Mouse (Mus musculus): Measurements from ENCODE around the gene Trnau1ap.
"Not testable (repeated sequence)": the region's sequence is repeated elsewhere in the genome, so short reads cannot be mapped to it uniquely, and the experiment has no call there.

Gene Trnau1ap

DNA sequence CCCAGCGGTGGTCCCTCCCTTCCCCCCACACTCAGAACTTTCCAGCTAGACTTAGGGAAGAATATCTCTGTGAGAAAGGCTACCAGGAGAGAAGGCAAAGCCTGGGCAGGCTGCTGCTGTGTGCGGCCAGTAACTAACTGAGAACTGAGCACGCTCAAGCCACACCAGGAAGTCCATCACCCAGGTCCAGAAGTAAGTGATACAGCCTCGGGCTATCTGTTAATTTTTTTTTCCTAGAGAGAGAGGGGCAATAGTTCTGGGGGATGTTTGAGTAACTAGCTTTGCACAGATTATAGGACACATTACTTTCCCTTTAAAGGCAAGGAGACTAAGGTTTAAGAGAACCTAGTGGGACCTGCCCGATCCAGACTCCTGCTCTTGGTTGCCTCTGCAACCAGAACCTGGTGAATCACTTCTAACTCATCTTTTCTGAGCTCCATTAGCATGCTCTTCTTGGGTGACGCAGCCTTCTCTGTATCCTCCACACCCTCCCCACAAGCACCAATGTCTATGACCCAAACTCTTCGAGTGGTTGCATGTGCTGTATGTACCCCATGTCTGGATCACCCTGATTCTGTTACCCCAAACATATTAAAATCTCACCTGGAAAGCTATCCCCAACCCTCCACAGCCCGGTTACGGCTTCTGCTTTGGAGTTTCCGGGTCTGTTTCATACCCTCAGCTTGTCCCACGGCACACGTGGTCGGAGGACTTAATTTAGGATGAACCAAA lies 15.2 kb upstream of the Trnau1ap start:
- in situ Hi-C loops (cut with MboI, MseI), result no loop called here

DNA sequence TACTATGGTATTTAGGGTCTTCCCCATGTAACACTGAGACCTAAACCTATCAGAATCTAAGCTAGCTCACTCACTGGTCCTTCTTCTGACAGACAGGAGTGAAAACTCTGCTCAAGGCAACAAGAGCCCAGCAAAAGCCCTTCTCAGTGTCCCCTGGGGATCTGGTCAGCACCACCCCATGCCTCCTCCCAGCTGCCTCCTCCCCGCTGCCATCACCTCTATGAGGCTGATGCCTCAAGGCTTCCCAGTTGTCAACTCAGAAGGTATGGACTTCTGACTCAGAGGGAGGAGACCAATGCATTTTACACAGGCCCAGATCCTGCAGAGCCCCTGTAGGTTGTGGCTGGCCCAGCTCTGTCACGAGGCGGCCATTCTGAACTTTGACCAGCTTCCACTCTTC lies 12.1 kb upstream of the Trnau1ap start:
- in situ Hi-C loops (cut with MboI, MseI), result no loop called here

GRCm38 (mm10) chr4:132338943-132339342 lies 9.6 kb upstream of the Trnau1ap start:
- in situ Hi-C loops (cut with MboI, MseI), result no loop called here

- in situ Hi-C loops (cut with MboI, MseI), result no loop called here
These were observed 3.5 kb upstream of the Trnau1ap start for GRCm38 (mm10) chr4:132332880-132333279.

GRCm38 (mm10) chr4:132331960-132332359 lies 2.6 kb upstream of the Trnau1ap start:
- in situ Hi-C loops (cut with MboI, MseI), result no loop called here

DNA sequence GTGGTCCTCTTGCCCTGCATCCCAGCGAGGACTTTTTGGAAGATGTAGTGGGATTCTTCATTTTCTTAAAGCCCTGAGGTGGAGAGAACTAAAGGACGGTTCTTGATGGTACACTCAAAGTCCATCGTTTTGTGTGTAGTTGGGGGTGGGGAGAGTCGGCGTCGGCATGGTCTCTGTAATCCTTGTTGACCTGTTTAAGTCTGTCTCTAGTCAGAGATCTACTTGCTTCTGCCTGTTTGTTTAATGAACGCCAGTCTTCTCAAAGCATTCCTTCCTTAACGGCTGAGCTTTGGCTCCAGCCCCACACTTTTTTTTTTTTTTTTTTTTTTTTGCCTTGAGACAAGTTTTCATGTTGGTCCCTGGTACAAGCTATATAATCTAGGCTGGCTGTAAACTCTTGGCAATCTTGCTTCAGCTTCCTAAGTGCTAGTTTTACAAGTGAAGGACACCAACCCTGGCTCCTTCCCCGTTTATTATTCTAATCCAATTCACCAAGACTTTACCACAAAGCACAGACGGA lies 557 bp upstream of the Trnau1ap start:
- in situ Hi-C loops (cut with MboI, MseI), result no loop called here

DNA sequence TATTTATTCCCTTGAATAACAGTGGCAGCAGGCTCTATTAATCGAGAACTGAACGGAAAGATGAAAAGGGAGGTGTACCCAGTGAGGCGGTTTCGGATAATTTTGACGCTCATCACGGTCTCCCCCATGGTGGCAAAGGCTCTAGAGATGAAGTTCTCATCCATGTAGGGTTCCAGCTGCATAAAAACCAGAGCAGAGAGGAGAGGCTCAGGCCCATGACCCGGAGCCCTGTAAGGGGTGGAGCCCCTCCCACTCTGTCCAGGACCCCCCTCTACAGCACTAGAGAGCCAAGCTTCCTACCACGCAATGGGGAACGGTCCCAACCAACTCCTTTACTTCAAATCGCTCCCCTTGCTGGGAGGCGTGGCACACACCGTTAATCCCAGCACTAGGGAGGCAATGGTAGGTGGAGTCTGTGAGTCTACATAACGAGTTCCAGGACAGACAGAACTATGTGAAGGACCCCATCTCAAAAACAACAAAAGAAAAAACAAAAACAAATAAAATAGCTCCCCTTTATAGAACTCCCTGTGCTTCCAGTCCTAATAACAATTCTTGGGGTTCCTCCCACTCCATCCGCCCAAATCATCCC lies 851 bp downstream of the Trnau1ap start:
- in situ Hi-C loops (cut with MboI, MseI), result no loop called here

- in situ Hi-C loops (cut with MboI, MseI), result no loop called here
These were observed 2.9 kb downstream of the Trnau1ap start for GRCm38 (mm10) chr4:132326481-132326880.

DNA sequence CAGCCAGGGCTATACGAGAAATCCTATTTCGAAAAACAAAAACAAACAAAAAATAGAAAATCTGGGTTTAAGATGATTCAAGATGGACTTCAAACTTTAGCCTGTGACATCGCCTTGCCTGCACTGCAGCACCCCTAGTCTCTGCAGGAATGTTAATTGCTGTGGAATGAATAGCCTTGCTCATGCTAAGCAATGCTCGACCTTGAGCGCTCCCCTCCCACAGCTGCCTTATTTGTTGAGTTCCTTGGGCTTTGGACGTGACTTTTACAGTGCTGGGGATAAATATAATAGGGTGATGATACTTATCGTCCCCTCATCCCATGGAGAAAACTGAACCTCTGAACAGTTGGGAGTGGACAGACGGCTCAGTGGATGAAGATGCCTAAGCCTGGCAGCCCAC lies 13.6 kb downstream of the Trnau1ap start:
- in situ Hi-C loops (cut with MboI, MseI), result loop anchor here (5.0 kb wide), 1 partner anchor 82 kb away; no protein-coding TSS in a partner anchor

DNA sequence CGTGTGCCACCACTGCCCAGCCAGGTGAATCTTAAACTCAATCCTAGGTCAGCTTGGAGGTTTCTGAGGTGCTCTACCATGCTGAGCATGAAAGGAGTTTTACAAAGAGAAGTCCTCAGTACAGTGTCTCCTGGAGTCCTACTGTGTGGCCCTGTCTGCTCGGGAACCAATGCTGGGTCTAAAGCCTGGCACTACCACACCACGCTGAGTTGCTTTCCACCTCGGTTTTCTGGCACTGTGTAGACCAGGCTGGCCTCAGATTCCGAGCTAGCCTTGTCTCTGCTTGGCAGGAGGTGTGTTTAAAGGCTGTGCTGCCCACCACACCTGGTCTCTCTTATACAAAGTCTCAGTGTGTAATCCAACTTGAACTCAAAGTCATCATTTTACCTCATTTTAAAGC lies 16.7 kb downstream of the Trnau1ap start:
- in situ Hi-C loops (cut with MboI, MseI), result no loop called here

GRCm38 (mm10) chr4:132311801-132312200 lies 17.5 kb downstream of the Trnau1ap start:
- in situ Hi-C loops (cut with MboI, MseI), result no loop called here

DNA sequence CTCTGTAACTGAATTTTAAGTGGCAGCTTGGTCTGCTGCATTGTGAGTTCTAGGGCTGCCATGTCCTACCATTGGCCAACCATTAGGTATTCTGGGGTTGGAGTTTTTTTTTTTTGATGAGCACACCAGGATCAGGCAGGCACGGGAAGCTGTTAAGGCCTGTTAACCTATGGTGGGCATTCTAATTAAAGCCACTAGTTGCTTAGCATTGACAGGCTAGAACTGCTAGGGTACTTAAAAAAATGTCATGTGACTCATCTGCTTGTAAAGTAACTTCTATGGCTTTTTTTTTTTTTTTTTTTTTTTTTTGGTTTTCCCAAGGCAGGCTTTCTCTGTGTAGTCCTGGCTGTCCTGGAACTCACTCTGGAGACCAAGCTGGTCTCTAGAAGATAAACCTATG lies 18.1 kb downstream of the Trnau1ap start:
- in situ Hi-C loops (cut with MboI, MseI), result no loop called here

GRCm38 (mm10) chr4:132309849-132310472 lies 19.4 kb downstream of the Trnau1ap start:
- in situ Hi-C loops (cut with MboI, MseI), result no loop called here

- in situ Hi-C loops (cut with MboI, MseI), result no loop called here
These were observed 20.0 kb downstream of the Trnau1ap start for GRCm38 (mm10) chr4:132309140-132309848.

DNA sequence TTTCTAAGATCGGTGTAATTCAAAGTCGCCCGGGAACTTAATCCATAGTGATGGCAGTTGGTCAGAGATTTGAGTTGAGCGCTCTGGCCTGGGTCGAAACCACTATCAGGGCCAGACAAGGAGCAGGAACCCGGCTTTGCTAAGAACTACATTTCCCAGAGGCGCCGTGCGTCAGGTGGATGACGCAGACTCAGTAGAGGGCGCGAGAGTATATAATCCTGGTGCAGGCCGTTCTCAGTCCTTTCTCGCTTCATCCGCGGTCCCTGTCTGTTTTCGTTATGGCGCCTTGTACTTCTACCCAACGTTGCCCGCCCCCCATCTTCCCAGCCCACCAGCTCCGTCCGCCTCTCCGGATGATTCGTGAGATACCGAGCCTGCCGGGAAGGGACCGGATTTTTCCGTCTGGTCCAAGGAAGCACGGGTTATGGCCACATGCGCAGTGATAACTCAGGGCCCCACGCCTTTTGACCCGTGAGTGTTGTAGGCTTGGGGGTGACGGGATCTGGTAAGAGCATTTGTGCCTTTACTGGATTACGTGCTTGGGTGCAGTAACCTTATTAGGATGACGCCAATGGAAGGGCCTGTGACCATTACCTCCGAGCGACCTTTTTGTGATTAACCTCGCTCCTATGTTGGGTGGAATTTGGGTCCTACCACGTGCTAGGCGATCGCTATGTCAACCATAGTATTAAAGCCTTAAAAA lies 20.8 kb downstream of the Trnau1ap start:
- in situ Hi-C loops (cut with MboI, MseI), result no loop called here

GRCm38 (mm10) chr4:132306004-132306403 lies 23.3 kb downstream of the Trnau1ap start:
- in situ Hi-C loops (cut with MboI, MseI), result no loop called here

DNA sequence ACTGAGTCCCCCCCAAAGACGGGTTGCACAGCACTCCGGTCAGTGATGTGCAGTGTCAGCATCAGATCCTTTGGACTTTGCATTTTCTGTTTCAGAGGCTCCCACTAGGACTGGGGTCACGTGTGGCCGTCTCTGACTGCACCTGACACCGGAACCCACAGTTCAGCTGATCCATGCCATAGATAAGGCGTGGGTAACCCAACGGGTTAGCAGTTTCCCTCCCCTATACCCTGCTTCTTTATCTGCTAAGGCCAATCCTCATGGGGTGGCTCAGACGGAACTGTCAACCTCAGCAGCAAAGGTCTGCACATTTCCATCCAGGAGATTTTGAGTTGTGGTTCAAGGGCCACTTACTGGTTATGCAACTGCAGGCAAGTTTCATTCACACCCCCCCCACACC lies 24.1 kb downstream of the Trnau1ap start:
- in situ Hi-C loops (cut with MboI, MseI), result no loop called here

GRCm38 (mm10) chr4:132303484-132303883 lies 25.9 kb downstream of the Trnau1ap start:
- in situ Hi-C loops (cut with MboI, MseI), result not testable (repeated sequence)

DNA sequence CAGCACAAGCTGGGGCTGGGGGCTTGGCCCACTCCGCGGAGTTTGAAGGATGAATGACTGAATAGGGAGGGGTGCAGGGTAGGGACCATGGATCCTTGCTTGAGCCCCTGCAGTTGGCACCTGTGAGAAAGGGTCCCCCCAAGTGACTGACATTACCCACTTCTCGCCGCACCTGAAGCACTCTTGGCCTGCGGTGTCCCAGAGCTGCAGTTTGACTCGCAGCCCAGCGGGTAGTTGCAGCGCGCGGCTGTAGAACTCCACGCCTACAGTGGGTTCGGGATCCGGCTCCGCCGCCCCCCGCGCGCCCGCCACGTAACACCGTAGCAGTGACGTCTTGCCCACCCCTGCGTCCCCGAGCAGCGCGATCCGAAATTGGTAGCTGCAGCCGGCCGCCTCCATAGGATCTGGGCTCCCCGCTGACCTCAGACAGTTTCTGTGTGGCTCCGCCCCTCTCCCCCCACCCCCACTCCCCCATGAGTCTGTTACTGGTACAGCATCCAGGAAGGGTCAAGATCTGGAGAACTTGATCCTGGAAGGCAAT lies 26.3 kb downstream of the Trnau1ap start, which contains the start of gene Rab42:
TSS of gene Rab42 (minus strand) at position 447 of the 541 bp plus-strand sequence.
- in situ Hi-C loops (cut with MboI, MseI), result no loop called here

GRCm38 (mm10) chr4:132301965-132302938 lies 27.1 kb downstream of the Trnau1ap start:
- in situ Hi-C loops (cut with MboI, MseI), result no loop called here

All from regulatory T cell (primary cell).